Mouse (Mus musculus) brain, embryonic 18.5 days (tissue): ENCODE data around the gene Hoxc13.

Experiments used
- DNase-seq: peaks from one replicate; pipeline ENCODE4 v3.0.0-alpha.2; 2012; ENCODE audit warnings: low read depth, low spot score

The Hoxc13 gene

DNA sequence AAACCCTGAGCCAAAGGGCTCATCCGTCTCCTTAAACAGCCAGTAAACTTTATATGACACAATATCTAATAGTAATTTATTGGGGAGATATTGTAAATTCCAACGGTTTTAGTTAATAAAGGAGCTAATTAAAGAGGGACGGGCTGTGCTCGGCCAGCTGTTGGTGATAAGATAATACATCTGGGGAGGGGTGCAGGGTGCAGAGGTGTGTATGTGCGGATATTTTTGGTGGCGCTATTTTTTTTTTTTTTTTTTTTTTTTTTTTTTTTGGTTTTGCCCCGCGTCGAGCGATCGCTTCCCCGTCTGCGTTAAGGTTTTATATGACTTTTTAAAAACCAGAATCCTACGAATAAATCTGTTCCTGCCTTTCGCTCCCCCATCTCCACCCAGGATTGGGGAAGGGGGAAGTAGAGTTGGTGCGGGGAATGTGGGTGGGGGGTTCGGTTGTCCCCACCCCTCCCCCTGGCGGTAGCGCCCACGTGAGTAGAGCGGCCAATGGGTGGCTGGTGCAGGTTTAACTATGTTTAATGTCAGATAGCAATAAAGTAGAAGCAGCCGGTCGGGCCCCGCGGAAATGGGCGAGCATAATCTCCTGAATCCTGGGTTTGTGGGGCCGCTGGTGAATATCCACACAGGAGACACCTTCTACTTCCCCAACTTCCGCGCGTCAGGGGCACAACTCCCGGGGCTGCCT is 15.5 kb downstream of the Hoxc13 start, which contains the start of gene Hoxc12:
Gene Hoxc12 (plus strand): TSS at position 479 of the 694 bp plus-strand sequence.
- DNase-seq: no peak

DNA sequence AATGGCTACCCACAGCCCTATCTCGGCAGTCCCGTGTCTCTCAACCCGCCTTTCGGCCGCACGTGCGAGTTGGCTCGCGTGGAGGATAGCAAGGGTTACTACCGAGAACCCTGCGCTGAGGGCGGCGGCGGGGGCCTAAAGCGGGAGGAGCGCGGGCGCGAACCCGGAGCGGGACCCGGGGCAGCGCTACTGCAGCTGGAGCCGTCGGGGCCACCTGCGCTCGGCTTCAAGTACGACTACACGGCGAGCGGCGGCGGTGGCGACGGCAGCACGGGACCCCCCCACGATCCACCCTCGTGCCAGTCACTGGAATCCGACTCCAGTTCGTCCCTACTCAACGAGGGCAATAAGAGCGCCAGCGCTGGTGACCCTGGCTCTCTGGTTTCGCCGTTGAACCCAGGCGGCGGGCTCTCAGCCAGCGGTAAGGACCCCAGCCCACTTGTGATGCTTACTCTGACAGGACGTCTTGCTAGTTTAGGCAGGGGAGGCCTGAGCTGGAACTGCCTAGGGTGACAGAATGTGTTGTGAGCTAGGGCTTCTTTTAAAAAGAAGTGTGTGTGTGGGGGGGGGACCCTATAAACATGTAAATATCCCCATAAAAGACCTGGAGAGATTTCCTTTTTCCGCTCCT is 16.2 kb downstream of the Hoxc13 start:
- no peak for DNase-seq

DNA sequence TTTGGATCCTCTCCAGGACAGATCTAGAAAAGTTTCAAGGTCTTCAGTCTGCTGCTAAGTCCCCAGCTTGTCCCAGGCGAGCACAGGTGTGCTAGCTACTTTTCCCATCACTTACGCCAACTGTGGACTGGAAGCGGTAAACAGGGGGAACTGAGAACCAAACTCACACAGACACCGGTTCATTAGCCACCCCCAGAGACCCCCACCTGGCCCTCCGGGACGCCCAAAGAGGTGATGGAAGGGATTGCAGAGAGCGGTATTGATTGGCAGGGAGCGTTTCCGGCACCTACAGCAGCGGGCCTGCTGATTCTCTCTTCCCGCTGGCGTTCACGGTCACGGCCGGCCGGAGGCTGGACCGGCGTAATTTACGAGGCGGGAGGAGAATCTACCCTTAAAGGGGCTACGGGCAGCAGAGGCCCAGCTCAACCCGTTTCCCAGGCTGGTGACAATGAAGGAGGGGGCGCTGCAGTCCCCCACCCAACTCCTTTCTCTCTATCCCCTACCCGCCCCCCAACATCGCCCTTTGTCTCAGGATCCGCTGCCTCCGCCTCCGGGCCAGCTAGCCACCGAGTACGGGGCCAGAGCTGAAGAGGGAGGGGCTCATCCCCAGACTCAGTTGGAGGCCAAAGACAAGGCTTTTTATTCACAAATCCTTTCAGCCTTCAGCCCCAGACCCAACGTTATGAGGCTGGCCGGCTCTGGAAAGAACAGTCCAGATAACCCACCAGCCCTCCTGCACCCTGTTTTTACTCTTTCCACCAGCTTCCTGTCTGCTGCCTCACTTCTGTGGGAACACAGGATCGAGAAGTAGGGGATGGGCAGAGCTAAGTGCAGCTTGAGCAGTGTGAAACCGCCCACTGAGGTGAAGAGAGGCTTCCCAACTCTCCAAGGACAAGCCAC is 18.6 kb downstream of the Hoxc13 start:
- DNase-seq: no peak

DNA sequence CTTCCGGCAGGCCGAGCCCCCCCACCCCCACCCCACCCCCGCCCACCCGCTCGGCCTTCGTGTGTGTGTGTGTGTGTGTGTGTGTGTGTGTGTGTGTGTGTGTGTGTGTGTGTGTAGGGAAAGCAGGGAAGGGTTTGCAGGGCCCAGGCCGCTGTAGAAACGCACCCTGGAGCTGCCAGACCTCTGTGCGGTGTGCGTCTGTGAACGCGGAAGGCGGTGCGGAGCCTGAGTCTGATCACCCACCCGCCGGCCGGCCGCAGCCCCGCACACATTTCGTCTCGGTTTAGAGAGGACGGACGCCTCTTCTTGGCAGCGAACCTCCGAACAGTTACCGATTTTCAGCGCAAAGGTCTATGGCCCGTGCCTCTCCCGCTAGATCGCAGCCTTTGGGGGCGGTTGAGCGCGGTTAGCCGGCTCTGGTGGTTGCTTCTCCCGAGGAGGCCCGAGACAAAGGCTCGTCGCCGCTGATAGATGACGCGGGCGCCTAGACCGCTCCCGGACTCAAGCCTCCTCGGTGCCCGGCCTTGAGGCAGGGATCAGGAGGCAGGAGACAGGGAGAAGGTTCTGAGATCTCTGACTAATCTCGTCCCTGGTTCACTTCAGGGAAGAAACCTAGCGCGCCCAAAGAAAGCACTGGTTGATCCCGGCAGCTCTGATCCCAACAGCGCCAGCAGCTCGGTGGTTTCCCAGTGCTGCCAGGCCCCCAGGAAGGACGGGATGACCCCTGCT is 22.0 kb downstream of the Hoxc13 start:
- DNase-seq: no peak

DNA sequence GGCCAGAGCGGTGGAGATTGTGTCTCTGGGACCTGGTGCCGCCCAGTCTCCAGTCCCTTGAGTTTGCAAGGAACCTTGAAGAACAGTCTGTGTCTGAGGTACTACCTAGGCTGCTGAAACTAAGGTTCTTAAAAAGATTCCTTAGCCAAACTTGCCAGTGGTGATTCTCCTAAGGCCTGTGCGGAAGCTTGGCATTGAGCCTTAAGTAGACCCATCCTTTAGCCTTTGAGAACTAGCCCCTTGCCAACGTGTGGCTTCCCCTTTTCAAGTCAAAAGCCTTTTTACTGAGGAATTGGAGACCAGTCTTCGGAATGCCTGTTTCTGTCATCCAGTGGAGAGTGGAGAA is 22.5 kb downstream of the Hoxc13 start:
- DNase-seq: no peak

DNA sequence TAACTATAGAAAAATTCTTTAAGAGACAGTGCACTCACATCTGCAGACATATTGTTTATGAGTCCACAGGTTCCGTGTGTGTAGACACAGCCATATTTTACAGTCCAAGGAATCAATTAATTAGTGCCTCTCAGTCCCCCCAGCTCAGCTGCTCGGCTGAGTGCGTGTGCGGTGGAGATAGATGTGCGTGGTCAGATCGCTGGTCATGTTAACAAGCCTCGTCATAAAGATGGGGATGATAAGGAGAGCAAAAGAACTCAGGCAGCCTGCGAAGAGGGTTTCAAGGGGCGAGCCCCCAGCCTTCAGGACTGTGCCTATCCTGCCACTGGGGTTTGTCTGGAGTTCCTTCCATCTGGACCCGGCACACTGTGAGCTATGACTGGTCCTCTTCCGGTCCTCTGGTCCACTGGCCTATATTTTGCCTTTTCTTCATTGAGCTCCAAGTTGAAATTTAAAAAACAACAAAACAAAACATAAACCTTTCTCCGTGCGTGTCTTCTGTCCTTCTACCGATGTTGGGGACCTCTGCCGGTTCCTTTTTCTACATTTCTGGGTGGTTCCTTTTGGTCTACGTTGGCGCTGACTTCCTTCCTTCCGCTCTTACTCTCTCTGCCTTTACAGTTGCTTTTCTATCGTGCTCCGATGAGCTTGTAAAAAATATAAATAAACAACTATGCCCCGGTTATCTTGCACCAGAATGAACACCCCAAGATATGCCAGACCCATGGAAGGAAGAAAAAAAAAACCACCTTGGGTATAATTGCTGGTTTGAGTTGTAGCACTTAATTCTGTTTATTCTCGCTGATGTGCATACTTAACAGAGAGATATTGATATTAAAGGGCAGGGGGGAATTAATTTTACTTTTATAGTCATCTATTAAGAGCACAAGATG is 24.5 kb downstream of the Hoxc13 start:
- DNase-seq: no peak

DNA sequence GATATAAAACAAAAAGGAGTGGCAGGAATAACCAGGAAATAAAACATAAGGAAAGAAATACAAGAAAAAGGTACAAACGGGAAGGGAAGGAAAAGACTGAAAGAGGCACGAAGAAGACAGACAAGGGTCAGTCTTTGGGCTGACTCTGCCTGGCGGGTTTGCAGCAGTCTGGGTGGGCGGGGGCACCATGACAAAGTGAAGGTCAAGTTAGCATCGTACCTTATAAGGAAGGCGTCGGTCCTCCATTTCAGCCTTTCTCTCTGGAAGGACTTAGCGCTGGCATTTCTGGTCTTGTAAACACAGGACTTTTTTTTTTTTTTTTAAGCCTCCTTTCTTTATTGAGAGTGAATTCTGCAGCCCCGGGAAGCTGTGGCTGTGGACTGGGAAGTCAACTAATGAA is 26.4 kb downstream of the Hoxc13 start:
- DNase-seq: no peak

DNA sequence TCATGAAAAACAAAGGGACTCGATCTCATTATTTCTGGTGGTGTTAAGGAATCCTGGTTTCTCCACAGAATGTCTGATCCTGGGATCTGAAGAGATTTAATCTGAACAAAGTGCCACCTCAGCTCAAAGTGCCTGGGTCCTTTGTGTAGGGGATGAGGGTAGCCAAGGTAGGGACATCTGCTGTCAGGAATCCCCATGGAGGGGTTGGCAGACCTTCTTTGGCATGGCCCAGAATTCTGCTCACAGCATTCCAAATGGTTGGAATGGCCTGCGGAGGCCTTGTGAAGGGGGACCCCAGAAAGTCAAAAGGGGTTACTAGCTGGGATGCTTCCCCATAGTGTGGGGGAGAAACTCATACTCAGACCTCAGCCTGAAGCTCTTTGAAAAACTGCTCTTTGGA is 27.9 kb downstream of the Hoxc13 start:
- DNase-seq: no peak

DNA sequence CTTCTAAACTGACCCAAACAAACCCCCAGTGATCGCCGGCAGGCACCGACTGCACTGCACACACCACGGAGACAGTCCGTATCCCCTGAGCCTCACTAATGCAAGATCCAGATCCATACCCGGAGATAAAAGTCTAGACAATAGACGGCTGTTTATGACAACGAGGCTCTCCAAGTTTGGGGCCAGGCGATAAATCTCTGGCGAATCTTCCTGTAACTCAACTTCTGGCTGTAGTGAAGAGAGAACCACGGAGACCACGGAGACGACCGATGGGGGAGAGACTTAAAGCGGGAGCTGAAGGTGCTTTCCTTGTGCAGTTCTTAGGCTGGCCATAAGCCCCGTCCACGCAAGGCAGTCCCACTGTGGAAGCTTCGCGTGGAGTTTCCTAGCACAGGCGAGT is 28.8 kb downstream of the Hoxc13 start:
- no peak for DNase-seq

DNA sequence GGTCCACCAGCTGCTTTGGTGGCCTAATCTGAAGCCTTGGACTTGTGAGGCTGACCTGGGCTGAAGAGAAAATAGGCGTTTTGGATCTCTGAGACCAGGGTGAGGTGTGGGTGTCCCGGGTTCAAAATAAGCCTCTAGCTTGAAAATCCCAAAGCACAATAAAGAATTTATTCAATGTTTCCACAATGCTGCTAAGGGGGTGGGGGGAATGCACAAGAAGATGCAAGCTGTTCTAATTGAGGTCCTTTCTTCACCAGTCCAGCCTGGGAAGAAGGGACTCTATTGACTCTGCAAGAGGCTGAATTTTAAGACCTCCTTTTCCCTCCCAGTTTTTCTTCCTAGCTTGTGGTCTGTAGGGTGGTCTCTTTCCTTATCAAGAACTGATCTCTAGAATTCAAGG is 30.0 kb downstream of the Hoxc13 start:
- no peak for DNase-seq

DNA sequence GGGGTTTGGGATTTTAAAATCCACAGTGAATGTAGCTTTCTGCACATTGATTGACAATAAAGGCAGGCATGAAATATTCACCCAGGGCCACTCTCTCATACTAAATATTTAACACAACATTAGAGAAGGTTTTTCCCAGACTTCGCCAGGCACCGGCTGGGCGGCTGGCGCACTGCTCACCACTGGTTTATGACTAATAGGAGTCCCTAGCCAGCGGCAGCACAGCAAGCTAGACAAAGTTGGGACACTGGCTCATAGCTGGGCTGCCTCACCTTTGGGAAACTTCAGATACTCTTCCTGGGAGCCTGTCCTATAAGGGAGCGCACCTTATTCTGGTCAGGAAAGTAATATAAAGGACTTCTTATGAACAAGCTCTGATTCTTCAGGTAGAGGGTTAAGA is 32.7 kb downstream of the Hoxc13 start:
- DNase-seq: no peak

DNA sequence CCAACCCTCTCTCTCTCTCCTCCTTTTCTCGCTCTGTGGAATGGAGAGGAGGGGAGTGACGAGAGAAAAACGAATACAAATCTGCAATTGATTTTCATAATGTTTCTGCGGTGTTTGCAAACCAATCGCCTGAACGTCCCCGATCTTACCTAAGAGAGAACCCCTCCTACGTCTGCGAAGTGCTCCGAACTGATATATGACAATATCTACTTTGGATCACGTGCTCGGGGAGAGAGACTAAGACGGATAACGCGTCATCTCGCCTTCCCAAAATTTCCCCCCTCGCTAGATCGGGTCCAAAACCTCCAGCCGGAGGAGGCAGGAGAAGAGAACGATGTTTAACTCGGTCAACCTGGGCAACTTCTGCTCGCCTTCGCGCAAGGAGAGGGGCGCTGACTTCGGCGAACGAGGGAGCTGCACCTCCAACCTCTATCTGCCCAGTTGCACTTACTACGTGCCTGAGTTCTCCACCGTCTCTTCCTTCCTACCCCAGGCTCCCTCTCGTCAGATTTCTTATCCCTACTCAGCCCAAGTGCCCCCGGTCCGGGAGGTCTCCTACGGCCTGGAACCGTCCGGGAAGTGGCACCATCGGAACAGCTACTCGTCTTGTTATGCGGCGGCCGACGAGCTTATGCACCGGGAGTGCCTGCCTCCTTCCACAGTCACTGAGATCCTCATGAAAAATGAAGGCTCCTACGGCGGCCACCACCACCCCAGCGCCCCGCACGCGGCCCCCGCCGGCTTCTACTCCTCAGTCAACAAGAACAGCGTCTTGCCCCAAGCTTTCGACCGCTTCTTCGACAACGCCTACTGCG is 33.5 kb downstream of the Hoxc13 start, which contains the start of gene Hoxc11:
Gene Hoxc11 (plus strand): TSS at position 236 of the 815 bp plus-strand sequence.
- DNase-seq: no peak

DNA sequence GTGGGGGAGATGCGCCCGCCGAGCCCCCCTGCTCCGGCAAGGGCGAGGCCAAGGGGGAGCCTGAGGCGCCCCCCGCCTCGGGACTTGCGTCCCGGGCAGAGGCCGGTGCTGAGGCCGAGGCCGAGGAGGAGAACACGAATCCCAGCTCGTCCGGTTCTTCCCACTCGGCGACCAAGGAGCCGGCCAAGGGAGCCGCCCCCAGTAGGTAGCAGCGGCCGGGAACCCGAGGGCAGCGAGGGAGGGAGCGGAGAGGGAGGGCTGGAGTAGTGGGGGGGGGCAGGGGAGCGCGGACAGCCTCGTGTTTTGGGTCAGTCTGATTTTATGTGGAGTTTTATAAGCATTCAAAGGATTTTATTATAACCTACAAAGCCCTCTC is 34.1 kb downstream of the Hoxc13 start:
- no peak for DNase-seq

DNA sequence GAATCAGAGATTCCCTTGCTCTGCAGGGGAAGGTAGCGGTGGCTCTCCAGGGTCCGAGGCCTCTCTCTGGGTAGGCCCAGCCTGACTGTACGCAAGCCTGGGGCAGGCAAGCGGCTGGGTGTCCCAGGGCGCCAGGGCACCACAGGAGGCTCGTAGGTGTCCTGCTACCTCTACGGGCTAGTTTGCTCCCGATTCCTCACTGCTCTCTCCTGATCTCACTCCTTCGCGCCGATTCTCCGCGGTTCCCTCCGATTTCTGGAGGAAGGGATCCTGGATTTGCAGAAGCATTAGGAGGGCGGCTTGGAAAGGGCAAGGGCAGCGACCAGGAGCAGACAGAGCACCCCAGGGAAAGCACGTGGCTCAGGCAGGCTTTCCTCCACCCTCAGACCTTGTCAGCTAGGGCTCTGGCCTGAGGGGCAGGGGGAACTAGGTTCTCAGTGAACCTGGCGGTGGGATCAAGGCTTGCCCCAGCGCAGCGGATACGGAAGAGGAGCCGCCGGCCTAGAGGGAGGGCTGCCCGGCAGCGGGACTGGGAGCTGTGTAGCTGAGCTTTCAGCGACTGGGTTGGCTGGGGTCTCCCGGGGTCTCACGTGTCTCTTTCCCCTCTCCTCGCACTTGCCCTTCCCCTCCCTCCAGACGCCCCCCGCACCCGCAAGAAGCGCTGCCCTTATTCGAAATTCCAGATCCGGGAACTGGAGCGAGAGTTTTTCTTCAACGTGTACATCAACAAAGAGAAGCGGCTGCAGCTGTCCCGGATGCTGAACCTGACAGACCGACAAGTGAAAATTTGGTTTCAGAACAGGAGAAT is 35.1 kb downstream of the Hoxc13 start:
- no peak for DNase-seq

DNA sequence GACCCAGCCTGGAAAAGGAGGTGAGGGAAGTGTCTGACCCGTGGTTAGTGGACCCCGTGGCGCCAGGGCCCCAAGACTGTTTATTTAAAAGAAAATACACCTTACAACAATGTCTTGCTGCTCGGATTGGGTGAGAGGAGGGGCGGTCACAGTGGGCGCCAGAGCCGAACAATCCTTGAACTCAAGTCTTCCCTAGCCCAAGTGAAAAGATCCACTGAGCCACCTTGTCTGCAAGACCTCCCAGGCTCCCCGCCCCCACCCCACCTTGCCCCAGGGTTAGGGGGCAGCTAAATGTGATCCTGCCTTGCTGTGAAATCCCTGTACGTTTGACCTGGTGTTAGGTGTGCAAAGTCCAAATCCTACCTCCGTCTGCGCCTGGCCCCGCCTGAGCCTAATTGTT is 36.0 kb downstream of the Hoxc13 start:
- DNase-seq: no peak

DNA sequence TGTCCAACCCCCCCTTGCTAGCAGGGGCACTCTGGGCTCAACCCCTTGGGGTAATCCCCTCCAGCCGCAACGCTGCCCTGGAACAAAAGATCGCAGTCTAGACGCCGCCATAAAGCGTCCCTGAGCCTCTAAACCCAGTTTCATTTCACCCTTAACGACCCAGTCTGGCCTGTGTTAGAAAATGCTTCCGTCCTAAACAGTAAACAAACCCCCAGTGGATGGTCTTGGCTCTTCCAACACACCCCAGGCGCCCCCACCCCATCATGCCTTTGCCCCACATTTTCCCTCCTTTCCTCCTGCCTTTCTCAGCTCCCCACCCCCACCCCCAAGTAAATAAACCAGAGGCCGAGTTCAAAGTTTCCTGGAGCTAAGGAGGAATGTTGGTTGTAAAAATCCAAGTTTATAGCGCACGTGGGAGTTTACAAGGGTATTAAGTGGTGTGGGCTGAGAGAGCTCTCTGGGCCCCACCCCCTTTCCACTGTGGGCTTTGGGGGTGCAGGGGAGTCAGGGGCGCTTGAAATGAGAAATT is 38.8 kb downstream of the Hoxc13 start:
- DNase-seq: no peak

DNA sequence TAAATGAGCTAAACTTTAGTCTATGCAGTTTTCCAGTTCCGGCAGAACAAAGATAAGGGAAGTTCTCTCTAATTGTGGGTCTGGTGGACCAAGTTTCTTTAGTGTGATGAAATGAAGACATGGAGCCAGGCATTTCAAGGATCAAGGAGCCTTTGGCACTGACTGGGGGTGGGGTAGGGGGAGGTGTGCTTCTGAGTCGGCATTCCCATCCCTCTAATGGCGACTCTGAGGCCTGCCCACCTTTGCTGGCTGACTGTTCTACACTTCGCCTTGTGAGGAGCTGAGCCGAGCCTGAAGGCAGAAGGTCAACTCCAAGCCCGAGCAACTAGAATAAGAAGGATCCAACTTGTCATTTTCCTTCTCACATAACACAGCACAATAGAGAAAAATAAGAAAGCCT is 40.8 kb downstream of the Hoxc13 start:
- no peak for DNase-seq

DNA sequence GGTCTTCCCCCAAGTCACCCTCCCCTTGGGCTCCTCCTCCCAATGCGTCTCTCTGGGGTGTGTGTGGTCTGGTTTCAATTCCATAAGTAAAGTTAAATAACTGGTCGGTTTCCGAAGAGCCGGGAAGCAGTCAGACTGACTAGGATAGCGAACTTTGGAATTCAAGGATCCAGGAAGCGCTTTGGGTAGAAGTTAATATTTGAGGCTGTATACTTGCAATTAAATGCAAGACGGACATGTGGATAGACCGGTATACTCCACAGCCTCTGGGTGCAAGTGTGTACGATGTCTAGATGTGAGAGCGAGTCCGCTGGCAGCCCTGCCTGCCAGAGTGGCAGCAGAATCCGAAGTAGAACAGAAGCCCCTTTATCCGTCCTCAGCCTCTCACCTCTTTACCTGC is 41.6 kb downstream of the Hoxc13 start:
- no peak for DNase-seq

DNA sequence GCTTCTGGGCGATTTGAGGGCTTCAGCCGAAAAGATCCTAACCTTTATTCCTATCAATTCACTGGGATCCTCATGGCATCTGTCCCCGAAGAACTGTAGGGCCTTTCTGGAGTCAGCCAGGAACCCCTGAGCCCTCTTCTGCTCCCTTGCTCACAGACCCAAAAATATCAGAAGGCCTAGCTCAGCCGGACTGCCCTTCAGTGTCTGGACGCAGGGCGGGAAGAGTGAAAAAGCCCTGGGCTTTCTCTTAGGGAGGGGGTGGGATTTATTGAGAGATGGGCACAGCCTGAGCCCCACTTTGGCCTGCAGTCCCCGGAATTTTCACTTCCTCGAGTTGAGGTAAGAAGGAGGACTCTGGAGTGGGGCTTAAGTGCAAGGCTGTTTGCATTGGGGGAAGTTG is 42.4 kb downstream of the Hoxc13 start:
- DNase-seq: no peak
